Mouse (Mus musculus): Measurements from ENCODE around the gene Kctd3.
A peak's percentile ranks its signal among the peaks of the same experiment; 100 is the strongest.

Gene Kctd3

GRCm38 (mm10) chr1:189010671-189011070, 3.0 kb upstream of the Kctd3 start:
- no peak for DNase-seq (ENCODE audit: low spot score in 2 of 2)

DNA sequence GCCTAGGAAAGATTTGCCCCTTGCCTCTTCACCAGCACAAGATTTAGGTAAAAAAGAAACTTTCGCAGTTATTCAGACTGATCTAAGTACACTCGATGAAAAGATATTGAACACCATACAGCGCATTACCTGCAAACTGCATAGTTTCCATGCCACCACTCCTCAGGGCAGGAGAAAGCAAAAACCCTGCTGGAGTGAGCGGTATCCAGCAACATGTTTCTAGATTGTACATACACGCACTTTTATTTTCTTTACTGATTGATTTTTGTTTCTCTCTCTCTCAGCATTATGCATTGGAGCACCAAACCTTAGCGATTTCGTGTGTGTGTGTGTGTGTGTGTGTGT, 311 bp upstream of the Kctd3 start:
- no peak for DNase-seq (ENCODE audit: low spot score in 2 of 2)

DNA sequence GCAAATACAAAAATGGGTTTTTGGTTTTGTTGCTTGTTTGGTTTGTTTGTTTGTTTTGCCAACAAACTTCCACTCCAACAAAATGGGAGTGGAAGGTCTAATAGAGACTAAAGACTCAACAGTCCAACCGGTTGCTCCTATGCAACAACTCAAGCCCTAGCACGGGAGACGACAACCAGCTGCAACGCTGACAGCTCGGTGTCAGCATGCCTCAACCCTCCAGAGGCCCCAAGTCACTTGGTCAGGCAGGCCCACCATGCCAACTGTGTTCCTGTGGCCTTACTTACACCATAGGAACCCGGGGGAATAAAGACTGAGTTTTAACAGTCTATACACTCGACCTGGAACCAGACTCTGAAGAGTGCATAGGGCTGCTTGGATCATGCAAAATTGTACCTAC, 815 bp downstream of the Kctd3 start:
- no peak for DNase-seq (ENCODE audit: low spot score in 2 of 2)

DNA sequence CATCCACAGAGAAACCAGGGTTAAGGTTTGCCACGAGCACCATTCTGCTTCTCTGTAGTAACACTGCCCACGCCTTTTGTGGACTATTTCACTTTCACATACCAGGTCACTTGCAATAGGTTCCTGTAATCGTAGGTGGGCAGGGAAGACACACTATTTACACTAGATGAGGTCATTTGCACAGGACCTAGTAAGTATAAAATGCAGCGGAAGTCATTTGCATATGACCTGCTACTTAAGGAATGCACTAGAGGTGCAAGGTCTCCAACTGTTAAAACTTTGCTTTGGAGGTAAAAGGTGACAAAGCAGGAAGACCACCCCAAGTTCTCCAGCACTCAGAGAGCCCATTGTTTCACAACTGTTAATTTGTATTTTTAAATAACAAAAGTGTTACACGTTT, 1.4 kb downstream of the Kctd3 start:
- DNase-seq (ENCODE audit: low spot score in 2 of 2): no peak

- no peak for DNase-seq (ENCODE audit: low spot score in 2 of 2)
These were observed 2.9 kb downstream of the Kctd3 start for GRCm38 (mm10) chr1:189004774-189005173.

GRCm38 (mm10) chr1:189001815-189002214, 5.8 kb downstream of the Kctd3 start:
- DNase-seq (ENCODE audit: low spot score in 2 of 2): no peak

- no peak for DNase-seq (ENCODE audit: low spot score in 2 of 2)
These were observed 7.7 kb downstream of the Kctd3 start for GRCm38 (mm10) chr1:188999981-189000380.

GRCm38 (mm10) chr1:188997921-188998320, 9.7 kb downstream of the Kctd3 start:
- DNase-seq (ENCODE audit: low spot score in 2 of 2): no peak

GRCm38 (mm10) chr1:188993218-188993617, 14.4 kb downstream of the Kctd3 start:
- DNase-seq (ENCODE audit: low spot score in 2 of 2): no peak

DNA sequence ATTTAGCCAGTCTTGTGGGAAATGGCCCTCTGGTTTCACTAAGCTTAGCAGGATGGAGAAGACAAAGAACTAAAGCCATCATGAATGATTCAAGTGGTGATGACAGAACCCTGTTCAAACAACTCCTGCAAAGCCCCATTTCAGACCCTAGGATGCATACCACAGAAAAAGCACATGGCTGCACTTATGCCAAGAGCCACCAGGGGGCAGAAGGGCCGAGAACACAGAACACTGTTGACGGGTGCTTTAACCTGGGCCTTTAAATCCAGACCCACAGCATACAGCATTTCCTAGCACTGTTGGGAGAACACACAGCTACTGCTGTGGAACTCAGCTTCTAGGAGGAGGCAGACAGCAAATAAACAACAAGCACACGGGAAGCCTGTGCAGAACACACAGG, 27.6 kb downstream of the Kctd3 start:
- peak in 1 of 2 experiments; percentile 36 for DNase-seq (ENCODE audit: low spot score in 2 of 2)

GRCm38 (mm10) chr1:188973926-188974325, 33.7 kb downstream of the Kctd3 start:
- DNase-seq (ENCODE audit: low spot score in 2 of 2): no peak

- DNase-seq (ENCODE audit: low spot score in 2 of 2): no peak
These were observed 34.6 kb downstream of the Kctd3 start for GRCm38 (mm10) chr1:188973078-188973477.

- no peak for DNase-seq (ENCODE audit: low spot score in 2 of 2)
These were observed 55.1 kb downstream of the Kctd3 start for GRCm38 (mm10) chr1:188952501-188952900.

DNA sequence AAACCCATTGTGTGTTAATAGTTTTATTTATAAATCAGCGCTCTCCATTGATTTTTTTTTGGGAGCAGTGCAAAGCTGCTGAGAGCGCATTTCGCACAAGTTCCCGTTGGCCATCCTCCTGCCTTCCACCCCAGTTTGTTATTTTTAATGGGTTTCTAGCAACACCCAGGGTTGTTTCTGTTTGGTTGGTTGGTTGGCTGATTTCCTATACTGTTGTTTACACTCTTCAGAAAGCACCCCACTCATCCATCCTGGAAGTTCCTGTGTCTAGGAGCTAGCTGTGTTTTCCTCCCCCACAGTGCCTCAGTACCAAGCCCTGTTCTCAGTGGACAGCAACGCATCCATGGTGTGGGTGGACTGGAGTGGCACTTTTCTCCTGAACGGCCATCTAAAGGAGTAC, 56.5 kb downstream of the Kctd3 start:
- no peak for DNase-seq (ENCODE audit: low spot score in 2 of 2)

- no peak for DNase-seq (ENCODE audit: low spot score in 2 of 2)
These were observed 59.4 kb downstream of the Kctd3 start for GRCm38 (mm10) chr1:188948276-188948675.

DNA sequence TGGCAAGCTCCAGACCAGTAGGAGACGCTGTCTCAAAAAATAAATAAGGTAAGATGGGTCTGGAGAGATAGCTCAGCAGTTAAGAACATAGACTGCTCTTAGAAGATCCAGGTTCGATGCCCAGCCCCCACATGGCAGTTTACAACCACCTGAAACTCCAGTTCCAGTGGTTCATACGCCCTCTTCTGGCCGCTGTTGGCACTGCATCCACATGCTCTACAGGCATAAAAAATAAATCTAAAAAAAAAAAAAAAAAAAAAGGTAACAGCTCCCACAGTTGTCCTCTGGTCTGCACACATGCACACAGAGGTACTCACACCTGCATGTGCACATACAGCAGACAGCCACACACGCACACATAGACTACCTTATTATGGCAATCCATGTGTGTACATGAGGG, 59.8 kb downstream of the Kctd3 start:
- no peak for DNase-seq (ENCODE audit: low spot score in 2 of 2)

- no peak for DNase-seq (ENCODE audit: low spot score in 2 of 2)
These were observed 60.8 kb downstream of the Kctd3 start for GRCm38 (mm10) chr1:188946849-188947248.

- no peak for DNase-seq (ENCODE audit: low spot score in 2 of 2)
These were observed 62.3 kb downstream of the Kctd3 start for GRCm38 (mm10) chr1:188945326-188945725.

DNA sequence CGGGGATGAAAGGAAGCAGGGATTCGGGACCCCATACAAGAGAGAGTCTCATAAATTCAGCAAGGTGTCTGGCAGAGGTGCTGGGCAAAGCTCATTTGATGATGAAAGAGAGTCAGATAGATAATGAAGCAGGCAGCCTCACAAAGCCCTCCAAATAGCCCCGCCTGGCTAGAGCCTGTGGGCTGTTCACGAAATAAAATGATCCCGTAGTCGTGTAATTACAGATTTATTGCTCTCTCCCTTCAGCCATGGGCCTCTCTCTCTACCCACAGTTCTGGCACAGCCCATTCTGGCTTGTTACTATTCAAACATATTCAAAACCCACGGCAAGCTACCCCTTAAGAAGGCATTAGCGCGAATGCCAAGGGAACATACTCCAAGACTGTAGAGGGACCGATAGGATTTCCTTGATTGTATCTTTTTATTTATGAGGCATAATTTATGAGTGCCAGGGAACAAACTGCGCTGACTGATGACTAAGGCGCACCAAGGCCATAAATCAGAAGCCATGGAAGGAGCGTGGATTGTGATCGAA, 70.3 kb downstream of the Kctd3 start:
- no peak for DNase-seq (ENCODE audit: low spot score in 2 of 2)

Measured in right cerebral cortex, postnatal 36 days (tissue).